Mouse (Mus musculus) right cerebral cortex, postnatal 36 days (tissue): ENCODE results near the gene Shmt2.

Experiments
- DNase-seq, 2 experiments: peaks; one replicate each; pipeline ENCODE4 v3.0.0; 2022; ENCODE audit warnings: low spot score in 2 of 2, mixed read lengths in 1 of 2

Gene Shmt2

GRCm38 (mm10) chr10:127476541-127476940, 45.7 kb downstream of the Shmt2 start:
- no peak for DNase-seq

- DNase-seq = no peak
These were observed 47.1 kb downstream of the Shmt2 start for GRCm38 (mm10) chr10:127475175-127475574.

- no peak for DNase-seq
These were observed 49.5 kb downstream of the Shmt2 start for GRCm38 (mm10) chr10:127472722-127473121.

- no peak for DNase-seq
These were observed 50.8 kb downstream of the Shmt2 start for GRCm38 (mm10) chr10:127471281-127471988.
